Mouse (Mus musculus) heart, embryonic 14.5 days (tissue): ENCODE results near the gene Glrx. TPM values are rescaled to one million over a fixed set of nuclear protein-coding genes. Genes with fewer than 3 reads are reported as not detected.
"Not testable (repeated sequence)": the region's sequence is repeated elsewhere in the genome, so short reads cannot be mapped to it uniquely, and the experiment has no call there.

Source experiments
- ATAC-seq: fragments of 200-750 bp; cut with Nextera tagmentation; 2 replicates; pipeline ENCODE4 v1.8.0; 2017; ENCODE audit warnings: low read depth, moderate TSS enrichment; ENCODE audit not compliant: insufficient number of reproducible peaks, insufficient read depth, low FRiP score
- H3K27ac ChIP-seq, 2 experiments: fragments of 200-500 bp in 1 of 2; fragments of 300-500 bp in 1 of 2; sonication (generic) in 1 of 2; replicated peaks in 1 of 2; 2 replicates each; pipeline ENCODE4 v1.5.1; 2012 to 2014; ENCODE audit warnings: low read depth in 2 of 2, low read length in 2 of 2, control low read depth in 1 of 2, mild to moderate bottlenecking in 1 of 2, mixed read lengths in 1 of 2; ENCODE audit not compliant: control insufficient read depth in 1 of 2, insufficient read depth in 1 of 2
- H3K27me3 ChIP-seq: fragments of 300-500 bp; sonication (generic); 2 replicates; pipeline ENCODE4 v1.6.1; 2014; ENCODE audit warnings: mild to moderate bottlenecking, low read length, control low read depth; ENCODE audit not compliant: control insufficient read depth, insufficient read depth
- H3K36me3 ChIP-seq: fragments of 300-500 bp; sonication (generic); 2 replicates; pipeline ENCODE4 v1.6.1; 2014; ENCODE audit warnings: mild to moderate bottlenecking, control low read depth, low read length, mixed read lengths; ENCODE audit not compliant: control insufficient read depth, insufficient read depth
- H3K4me1 ChIP-seq, 2 experiments: fragments of 200-500 bp in 1 of 2; fragments of 300-500 bp in 1 of 2; sonication (generic) in 1 of 2; 2 replicates each; pipeline ENCODE4 v1.6.1; 2012 to 2014; ENCODE audit warnings: low read length in 2 of 2, control low read depth in 1 of 2, mixed read lengths in 1 of 2; ENCODE audit not compliant: control insufficient read depth in 2 of 2, insufficient read depth in 2 of 2
- H3K4me2 ChIP-seq: fragments of 300-500 bp; sonication (generic); 2 replicates; pipeline ENCODE4 v1.6.1; 2014; ENCODE audit warnings: mild to moderate bottlenecking, low read length
- H3K4me3 ChIP-seq, 2 experiments: fragments of 200-500 bp in 1 of 2; fragments of 300-500 bp in 1 of 2; sonication (generic) in 1 of 2; 2 replicates each; pipeline ENCODE4 v1.5.1; 2012 to 2014; ENCODE audit warnings: low read length in 2 of 2, mild to moderate bottlenecking in 2 of 2, control low read depth in 1 of 2, low read depth in 1 of 2, moderate library complexity in 1 of 2; ENCODE audit not compliant: control insufficient read depth in 1 of 2, insufficient read depth in 1 of 2
- H3K9ac ChIP-seq: fragments of 300-500 bp; sonication (generic); 2 replicates; pipeline ENCODE4 v1.6.1; 2014; ENCODE audit warnings: mild to moderate bottlenecking, low read length
- H3K9me3 ChIP-seq: fragments of 300-500 bp; sonication (generic); 2 replicates; pipeline ENCODE4 v1.6.1; 2016; ENCODE audit warnings: low read length, control low read depth; ENCODE audit not compliant: control insufficient read depth
- WGBS: fragments of 180-500 bp; shearing (Covaris S2); extraction: QIAGEN DNeasy Blood & Tissue Kit; methylation state at CpG from one replicate; pipeline ENCODE4 v1.1.7; 2014; 5-methylcytosine and 5-hydroxymethylcytosine counted together
- polyA plus RNA-seq: library from polyadenylated mRNA; unstranded; fragments of >200 nt; fragmentation: Nextera tagmentation; extraction: Ambion mirVana; gene quantifications from 2 replicates; pipeline ENCODE4 v1.2.1, GENCODE M21; 2014

The Glrx gene
- polyA plus RNA-seq, 1 experiment from 2014 or later, result 143 TPM

- 90% methylated on average over 1 of the region's 1 CpGs for WGBS
- H3K36me3 ChIP-seq, result no peaks in the 10 kb centered on the region
- no peaks in the 10 kb centered on the region for H3K9me3 ChIP-seq
- H3K4me3 ChIP-seq, result no peak overlapping the region
- no peaks in the 10 kb centered on the region for H3K4me1 ChIP-seq
- H3K27me3 ChIP-seq, result no peaks in the 10 kb centered on the region
- no peak for ATAC-seq
- no peak overlapping the region for H3K27ac ChIP-seq
- H3K4me2 ChIP-seq, result no peak overlapping the region
- H3K9ac ChIP-seq, result no peak overlapping the region
Measured at GRCm38 (mm10) chr13:75807969-75808368, 31.7 kb upstream of the Glrx start.

GRCm38 (mm10) chr13:75809957-75810356 lies 29.7 kb upstream of the Glrx start:
- Histone ChIP-seq H3K27me3 (no peaks in the 10 kb centered on the region), H3K27ac (no peak overlapping the region), H3K4me3 (no peak overlapping the region), H3K36me3 (no peaks in the 10 kb centered on the region), H3K9ac (no peak overlapping the region), H3K4me2 (no peak overlapping the region), H3K4me1 (no peaks in the 10 kb centered on the region), H3K9me3 (no peaks in the 10 kb centered on the region)
- ATAC-seq, result no peak
- WGBS, result 77% methylated on average over 1 of the region's 1 CpGs

GRCm38 (mm10) chr13:75817183-75817582 lies 22.5 kb upstream of the Glrx start:
- Histone ChIP-seq H3K4me2 (no peak overlapping the region), H3K36me3 (no peaks in the 10 kb centered on the region), H3K9me3 (no peaks in the 10 kb centered on the region), H3K27ac (no peak overlapping the region), H3K4me3 (no peak overlapping the region), H3K9ac (no peak overlapping the region), H3K4me1 (no peaks in the 10 kb centered on the region), H3K27me3 (no peaks in the 10 kb centered on the region)
- no peak for ATAC-seq
- 95% methylated on average over 2 of the region's 2 CpGs for WGBS

- no peak for ATAC-seq
- no peak overlapping the region for H3K27ac ChIP-seq
- no peak overlapping the region for H3K4me3 ChIP-seq
- no peaks in the 10 kb centered on the region for H3K27me3 ChIP-seq
- 55% methylated on average over 3 of the region's 3 CpGs for WGBS
- H3K9ac ChIP-seq, result no peak overlapping the region
- H3K4me2 ChIP-seq, result no peak overlapping the region
- H3K4me1 ChIP-seq, result no peaks in the 10 kb centered on the region
- H3K9me3 ChIP-seq, result no peaks in the 10 kb centered on the region
- no peaks in the 10 kb centered on the region for H3K36me3 ChIP-seq
Measured at GRCm38 (mm10) chr13:75818486-75818885, 21.2 kb upstream of the Glrx start.

GRCm38 (mm10) chr13:75818945-75819706 lies 20.5 kb upstream of the Glrx start:
- Histone ChIP-seq H3K27me3 (no peaks in the 10 kb centered on the region), H3K27ac (no peak overlapping the region), H3K4me2 (no peak overlapping the region), H3K9ac (no peak overlapping the region), H3K4me1 (no peaks in the 10 kb centered on the region), H3K36me3 (no peaks in the 10 kb centered on the region), H3K4me3 (no peak overlapping the region), H3K9me3 (no peaks in the 10 kb centered on the region)
- 75% methylated on average over 3 of the region's 3 CpGs for WGBS
- no peak for ATAC-seq

- ATAC-seq, result no peak
- Histone ChIP-seq H3K4me2 (no peak overlapping the region), H3K4me3 (no peak overlapping the region), H3K36me3 (no peaks in the 10 kb centered on the region), H3K4me1 (no peaks in the 10 kb centered on the region), H3K27me3 (no peaks in the 10 kb centered on the region), H3K27ac (no peak overlapping the region), H3K9ac (no peak overlapping the region), H3K9me3 (no peaks in the 10 kb centered on the region)
Measured at GRCm38 (mm10) chr13:75819898-75820297, 19.8 kb upstream of the Glrx start.

GRCm38 (mm10) chr13:75822366-75822765 lies 17.3 kb upstream of the Glrx start:
- not testable (repeated sequence) for H3K4me3 ChIP-seq, H3K4me1 ChIP-seq, H3K9ac ChIP-seq, H3K4me2 ChIP-seq, H3K27me3 ChIP-seq, H3K27ac ChIP-seq, ATAC-seq, H3K9me3 ChIP-seq, H3K36me3 ChIP-seq
- 77% methylated on average over 4 of the region's 4 CpGs for WGBS

- no peak overlapping the region for H3K27ac ChIP-seq
- no peak overlapping the region for H3K4me3 ChIP-seq
- H3K27me3 ChIP-seq, result no peaks in the 10 kb centered on the region
- H3K9me3 ChIP-seq, result no peaks in the 10 kb centered on the region
- no peak overlapping the region for H3K4me2 ChIP-seq
- H3K4me1 ChIP-seq, result no peaks in the 10 kb centered on the region
- ATAC-seq, result no peak
- WGBS, result 79% methylated on average over 7 of the region's 9 CpGs
- H3K9ac ChIP-seq, result no peak overlapping the region
- no peaks in the 10 kb centered on the region for H3K36me3 ChIP-seq
Measured at GRCm38 (mm10) chr13:75823201-75823600, 16.5 kb upstream of the Glrx start.
